Mouse (Mus musculus): ENCODE measurements around the gene Arrdc3.

Gene Arrdc3

DNA sequence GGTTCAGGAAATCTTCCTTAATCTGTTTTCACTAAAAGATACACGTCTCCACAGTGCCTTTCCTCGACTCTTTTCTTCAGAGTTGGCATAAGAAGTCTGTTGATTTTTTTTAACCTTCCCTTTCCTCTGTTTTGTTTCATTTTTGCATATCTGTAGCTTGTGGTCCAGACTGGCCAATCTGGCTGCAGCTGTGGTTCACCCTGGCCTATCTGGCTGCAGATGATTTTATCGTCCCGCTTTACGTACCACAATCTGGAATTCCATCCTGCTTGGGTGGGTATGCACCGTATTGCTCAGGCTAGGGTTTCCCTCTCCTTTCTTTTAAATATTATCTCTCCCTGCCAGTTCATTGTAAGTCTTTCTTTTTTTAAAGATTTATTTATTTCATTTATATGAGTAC lies 37.8 kb downstream of the Arrdc3 start:
- DNase-seq (ENCODE audit: low read depth, low spot score), result no peak

- DNase-seq (ENCODE audit: low read depth, low spot score), result no peak
These were observed 38.6 kb downstream of the Arrdc3 start for GRCm38 (mm10) chr13:80921593-80922327.

GRCm38 (mm10) chr13:80928187-80928586 lies 45.0 kb downstream of the Arrdc3 start:
- no peak for DNase-seq (ENCODE audit: low read depth, low spot score)

- DNase-seq (ENCODE audit: low read depth, low spot score), result no peak
These were observed 46.8 kb downstream of the Arrdc3 start for GRCm38 (mm10) chr13:80930030-80930429.

- no peak for DNase-seq (ENCODE audit: low read depth, low spot score)
These were observed 49.7 kb downstream of the Arrdc3 start for GRCm38 (mm10) chr13:80932816-80933402.

GRCm38 (mm10) chr13:80936426-80936825 lies 53.2 kb downstream of the Arrdc3 start:
- no peak for DNase-seq (ENCODE audit: low read depth, low spot score)

DNA sequence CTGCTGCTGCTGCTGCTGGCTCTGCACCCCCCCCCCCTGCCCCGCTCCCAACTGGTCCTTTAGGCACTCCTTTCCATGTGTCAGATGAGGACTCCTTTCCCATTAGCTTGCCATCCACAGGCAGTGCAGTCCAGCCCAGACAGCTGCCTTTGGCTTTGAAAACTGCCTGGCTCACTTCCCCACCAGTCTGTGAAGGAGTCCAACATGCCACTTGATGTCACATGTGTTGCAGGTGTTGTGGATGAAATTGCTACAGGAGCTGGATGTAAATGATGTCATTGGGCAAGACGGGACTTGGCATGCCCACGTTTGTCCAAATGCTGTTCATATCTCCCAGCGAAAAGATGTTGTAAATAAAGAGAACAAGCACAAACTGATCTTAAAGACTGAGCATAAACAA lies 56.0 kb downstream of the Arrdc3 start:
- DNase-seq (ENCODE audit: low read depth, low spot score), result no peak

DNA sequence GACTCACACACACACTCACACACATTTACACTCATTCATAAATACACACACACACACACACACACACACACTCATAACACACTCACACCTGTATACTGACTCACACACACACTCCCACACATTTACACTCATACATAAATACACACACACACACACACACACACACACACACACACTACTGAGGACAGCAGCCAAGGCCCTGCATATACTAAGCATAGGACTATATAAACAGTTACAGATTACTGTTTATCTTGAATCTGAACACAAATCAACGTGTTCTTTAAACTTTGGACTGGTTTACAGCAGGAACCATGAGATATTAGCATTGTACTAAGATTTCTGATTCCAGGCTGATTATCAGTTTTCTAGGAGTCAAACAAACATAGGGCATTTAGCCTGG lies 56.7 kb downstream of the Arrdc3 start:
- no peak for DNase-seq (ENCODE audit: low read depth, low spot score)

GRCm38 (mm10) chr13:80940421-80940820 lies 57.2 kb downstream of the Arrdc3 start:
- no peak for DNase-seq (ENCODE audit: low read depth, low spot score)

DNA sequence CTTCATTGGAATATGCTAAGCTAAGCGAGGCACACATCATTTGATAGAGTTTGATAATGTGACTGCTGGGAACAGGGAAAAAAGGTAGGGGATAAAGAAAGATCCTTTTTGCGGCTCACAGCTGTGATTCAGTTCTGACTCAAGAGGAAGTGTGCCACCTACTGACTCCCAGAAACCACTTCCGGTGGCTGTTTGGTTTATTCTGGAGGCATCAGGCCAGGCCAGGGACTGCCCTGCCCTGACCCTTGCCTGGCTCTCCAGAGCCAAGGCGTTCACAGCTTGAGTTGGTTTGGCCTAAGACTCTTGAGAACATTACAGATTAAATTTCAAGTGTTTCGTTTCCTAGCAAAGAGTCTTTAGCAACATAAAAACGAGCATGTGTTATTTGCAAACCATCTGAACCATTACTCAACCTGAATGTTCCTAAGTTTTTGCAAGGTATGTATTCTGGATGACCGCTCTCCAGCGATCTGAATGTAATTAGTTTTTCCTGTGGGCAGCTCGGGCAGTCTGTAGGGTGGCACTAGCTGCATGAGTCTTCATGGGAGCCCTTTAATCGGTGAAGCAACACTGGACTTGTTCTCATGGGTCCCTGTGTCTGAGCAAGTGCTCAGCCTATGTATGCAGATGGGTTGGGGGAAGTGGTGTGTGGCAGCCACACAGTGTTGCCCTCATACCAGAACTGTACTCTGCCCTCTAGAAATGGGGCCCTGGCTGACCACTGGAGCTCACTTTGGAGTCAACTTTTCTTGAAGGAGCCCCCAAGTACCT lies 57.9 kb downstream of the Arrdc3 start:
- no peak for DNase-seq (ENCODE audit: low read depth, low spot score)

GRCm38 (mm10) chr13:80944532-80944931 lies 61.3 kb downstream of the Arrdc3 start:
- DNase-seq (ENCODE audit: low read depth, low spot score), result no peak

All from mesoderm, embryonic 11.5 days (tissue).